Mouse (Mus musculus) neural tube, embryonic 12.5 days (tissue): ENCODE data around the gene Pdlim1. TPM values are rescaled to one million over a fixed set of nuclear protein-coding genes. Genes with fewer than 3 reads are reported as not detected.

Source experiments
- polyA plus RNA-seq: library from polyadenylated mRNA; unstranded; fragments of >200 nt; fragmentation: Nextera tagmentation; extraction: Ambion mirVana; gene quantifications from 2 replicates; pipeline ENCODE4 v1.2.1, GENCODE M21; 2016

The Pdlim1 gene
- polyA plus RNA-seq, 1 experiment from 2014 or later, result 89.2 TPM

Other genes starting within 250 kb of the Pdlim1 start
- not detected in 2 replicates for gene Cyp2c54, start 198.0 kb downstream of the Pdlim1 start, polyA plus RNA-seq
- not detected in 2 replicates for gene Cyp2c50, start 182.2 kb downstream of the Pdlim1 start, polyA plus RNA-seq
- not detected in 2 replicates for gene Cyp2c70, start 84.5 kb downstream of the Pdlim1 start, polyA plus RNA-seq
- 95.6 and 107 TPM in 2 replicates for gene Sorbs1, start 241.9 kb upstream of the Pdlim1 start, polyA plus RNA-seq